In the genomic region with DNA sequence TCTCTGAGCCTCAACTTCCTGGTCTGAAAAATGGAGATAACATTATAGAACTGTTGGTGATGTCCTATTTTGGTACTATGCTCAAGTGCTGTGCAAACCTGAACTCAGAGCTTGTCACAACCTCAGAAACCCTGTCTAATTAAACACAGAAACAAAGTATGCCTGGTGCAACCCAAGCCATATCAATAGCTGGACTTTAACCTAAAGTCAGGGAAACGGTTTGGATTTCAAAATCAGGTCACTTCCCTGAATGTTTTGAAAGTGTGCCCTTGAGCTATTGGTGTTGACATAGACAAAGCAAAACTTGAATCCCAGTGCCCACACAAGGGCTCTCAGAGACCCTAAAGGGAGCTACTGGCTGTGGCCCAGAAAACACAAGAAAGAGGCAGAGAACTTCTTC, we compare ENCODE assay signal across 21 mouse cellular contexts. TPM values are rescaled to one million over a fixed set of nuclear protein-coding genes. Genes with fewer than 3 reads are reported as not detected.
"Had no signal": no experiment of that assay in that cellular context is flagged by ENCODE, and none has a peak within 500 bp of the region (broad histone marks: within the 10 kb centered on the region; RNA-seq: fewer than 3 reads in every experiment).

No protein-coding gene starts in this region.

- H3K9me3 ChIP-seq: kidney, embryonic 15.5 days; lung, embryonic 15.5 days; megakaryocyte, embryonic 14.5 days; midbrain, embryonic 10.5 days; midbrain, embryonic 13.5 days; neural tube, embryonic 13.5 days had no signal

- H3K4me2 ChIP-seq: kidney, embryonic 15.5 days; lung, embryonic 15.5 days; midbrain, embryonic 13.5 days; neural tube, embryonic 13.5 days had no signal

- ATAC-seq: midbrain, embryonic 13.5 days; midbrain, embryonic 16.5 days had no signal

- H3K4me3 ChIP-seq: kidney, embryonic 15.5 days; left cerebral cortex, adult 2 months; lung, embryonic 15.5 days; megakaryocyte, embryonic 14.5 days; midbrain, embryonic 10.5 days; midbrain, embryonic 13.5 days; myocyte; neural tube, embryonic 13.5 days had no signal

- H3K27ac ChIP-seq: kidney, embryonic 15.5 days; left cerebral cortex, adult 2 months; liver, embryonic 14.5 days; lung, embryonic 15.5 days; midbrain, embryonic 10.5 days; midbrain, embryonic 13.5 days; neural tube, embryonic 13.5 days; stomach, postnatal 0 days had no signal

- H3K9ac ChIP-seq: kidney, embryonic 15.5 days; liver, embryonic 14.5 days; lung, embryonic 15.5 days; midbrain, embryonic 13.5 days; neural tube, embryonic 13.5 days had no signal

- H3K36me3 ChIP-seq: kidney, embryonic 15.5 days; lung, embryonic 15.5 days; midbrain, embryonic 10.5 days; midbrain, embryonic 13.5 days; neural tube, embryonic 13.5 days had no signal

- DNase-seq: kidney, adult 11 months; kidney, adult 8-10 months; kidney, postnatal 10 days; kidney, postnatal 36 days; layer of hippocampus, postnatal 36 days; retina, postnatal 1 day; thymus, postnatal 25 days had no signal

- H3K4me1 ChIP-seq: lung, embryonic 15.5 days had no signal

RNA-seq across cellular contexts. Expression of a gene that starts 3.6 kb away (rescaled TPM):
- total RNA-seq: monocyte, adult 5-6 weeks; neutrophil, adult 5-6 weeks had no signal
- polyA plus RNA-seq: limb, embryonic 11.5 days; midbrain, embryonic 10.5 days; myocyte had no signal
